Mouse (Mus musculus): ENCODE results near the gene Zfp809. TPM values are rescaled to one million over a fixed set of nuclear protein-coding genes. Genes with fewer than 3 reads are reported as not detected.

Zfp809 gene
- polyA plus RNA-seq, 1 experiment from 2014 or later = 11.3 TPM

DNA sequence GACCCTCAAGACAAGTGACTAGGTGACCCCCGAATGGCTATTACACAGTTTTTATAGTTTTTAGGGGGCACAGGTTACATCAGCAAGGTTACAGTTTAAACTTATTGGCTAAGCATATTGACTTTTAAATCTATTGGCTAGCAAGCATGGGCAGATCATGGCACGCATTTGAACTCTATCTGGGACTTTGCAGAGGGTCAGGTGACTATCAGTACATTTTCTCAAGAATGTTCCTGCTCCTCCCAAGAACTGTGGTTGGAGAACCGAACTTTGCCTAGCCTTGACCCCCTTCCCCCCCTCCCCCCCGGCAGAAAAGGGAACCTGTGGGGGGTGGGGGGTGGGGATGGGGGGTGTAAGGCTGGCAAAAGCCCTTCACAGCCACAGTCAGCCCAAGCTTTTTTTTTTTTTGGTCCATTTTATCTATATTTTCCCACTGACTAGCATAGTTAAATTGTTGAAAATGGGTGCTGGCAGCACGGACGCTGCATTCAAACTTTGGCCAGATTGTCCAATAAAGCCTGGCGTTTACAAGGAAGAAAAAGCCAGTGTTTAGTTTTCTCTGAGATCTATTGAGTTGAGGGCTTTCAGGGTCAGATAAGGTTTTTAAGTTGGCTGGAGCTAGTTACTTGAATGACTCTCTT lies 4.0 kb downstream of the Zfp809 start:
- Histone ChIP-seq H3K4me2 (no peak overlapping the region), H3K9me3 (no peaks in the 10 kb centered on the region), H3K27me3 (no peaks in the 10 kb centered on the region), H3K4me1 (peaks cover 5% of the 10 kb centered on the region; the same call in 1 of the 2 replicates), H3K9ac (no peak overlapping the region), H3K4me3 (replicated peaks) (no peak overlapping the region), H3K36me3 (replicated peaks) (no peaks in the 10 kb centered on the region), H3K27ac (no peak overlapping the region)
- no peak for ATAC-seq (ENCODE audit: low FRiP score)
- 92% methylated on average over 6 of the region's 7 CpGs for WGBS

DNA sequence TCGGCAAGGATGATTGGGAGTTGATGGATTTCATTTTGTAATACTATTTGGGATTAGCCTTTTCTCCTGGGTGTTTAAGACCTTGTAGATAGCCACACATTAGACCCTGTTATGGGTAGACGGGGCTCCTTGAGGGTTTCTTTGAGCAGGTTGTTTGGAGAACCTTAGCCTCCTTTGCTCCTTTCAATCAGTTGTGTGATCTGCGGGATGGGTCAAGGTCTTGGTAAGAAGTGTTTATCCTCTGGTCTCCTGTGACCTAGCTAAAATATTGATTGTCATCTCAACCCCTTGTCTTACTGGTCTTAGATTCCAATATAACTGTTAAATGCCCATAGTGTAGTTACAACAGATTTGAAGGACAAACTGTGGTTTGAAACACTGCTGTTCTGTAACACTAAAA lies 4.5 kb downstream of the Zfp809 start:
- Histone ChIP-seq H3K9me3 (no peaks in the 10 kb centered on the region), H3K27me3 (no peaks in the 10 kb centered on the region), H3K4me1 (peaks cover 5% of the 10 kb centered on the region; the same call in 1 of the 2 replicates), H3K27ac (no peak overlapping the region), H3K4me2 (no peak overlapping the region), H3K9ac (no peak overlapping the region), H3K4me3 (replicated peaks) (no peak overlapping the region), H3K36me3 (replicated peaks) (peaks cover 3% of the 10 kb centered on the region; the same call in 1 of the 2 replicates)
- ATAC-seq (ENCODE audit: low FRiP score) = no peak
- WGBS = 96% methylated on average over 3 of the region's 3 CpGs

DNA sequence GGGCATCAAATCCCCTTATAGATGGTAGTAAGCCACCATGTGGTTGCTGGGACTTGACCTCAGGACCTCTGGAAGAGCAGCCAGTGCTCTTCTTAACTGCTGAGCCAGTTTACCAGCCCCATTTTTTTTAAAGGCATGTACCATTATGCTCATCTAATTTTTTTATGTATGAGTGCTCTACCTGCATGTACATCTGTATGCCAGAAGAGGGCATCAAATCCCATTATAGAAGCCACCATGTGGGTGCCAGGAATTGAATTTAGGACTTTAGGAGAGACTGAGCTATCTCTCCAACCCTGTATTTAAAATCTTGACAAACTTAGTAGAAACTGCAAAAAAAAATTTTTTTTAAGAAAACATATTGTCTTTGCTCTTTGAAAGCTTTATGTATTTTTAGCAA lies 5.0 kb downstream of the Zfp809 start:
- ATAC-seq (ENCODE audit: low FRiP score) = no peak
- Histone ChIP-seq H3K9me3 (no peaks in the 10 kb centered on the region), H3K4me2 (no peak overlapping the region), H3K9ac (no peak overlapping the region), H3K4me3 (replicated peaks) (no peak overlapping the region), H3K4me1 (peaks cover 5% of the 10 kb centered on the region; the same call in 1 of the 2 replicates), H3K27ac (no peak overlapping the region), H3K36me3 (replicated peaks) (peaks cover 7% of the 10 kb centered on the region; the same call in 1 of the 2 replicates), H3K27me3 (no peaks in the 10 kb centered on the region)

DNA sequence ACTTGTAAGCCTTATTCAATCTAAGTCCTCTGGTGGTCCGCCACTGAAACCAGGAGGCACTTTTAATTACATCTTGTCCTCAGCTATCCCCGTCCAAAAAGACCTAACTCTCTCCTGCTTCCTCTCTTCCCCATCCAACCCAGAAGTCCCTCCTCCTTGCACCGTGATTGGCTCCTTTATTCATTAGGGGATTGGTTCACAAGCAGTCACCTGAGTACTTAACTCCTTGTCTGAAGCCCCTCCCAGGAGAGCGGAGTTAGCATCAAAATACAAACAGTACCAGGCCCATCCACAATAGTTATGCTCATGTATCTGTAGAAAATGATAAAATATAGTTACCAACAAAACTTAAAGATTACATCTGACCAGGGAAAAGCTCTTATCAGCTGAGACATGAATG lies 14.5 kb downstream of the Zfp809 start:
- H3K4me2 ChIP-seq = no peak overlapping the region
- no peaks in the 10 kb centered on the region; the same call in 1 of the 2 replicates for H3K9me3 ChIP-seq
- H3K36me3 ChIP-seq (replicated peaks) = peaks cover 78% of the 10 kb centered on the region
- H3K9ac ChIP-seq = no peak overlapping the region
- H3K4me3 ChIP-seq (replicated peaks) = no peak overlapping the region
- WGBS = 94% methylated on average over 4 of the region's 4 CpGs
- no peaks in the 10 kb centered on the region for H3K4me1 ChIP-seq
- H3K27me3 ChIP-seq = no peaks in the 10 kb centered on the region
- H3K27ac ChIP-seq = no peak overlapping the region
- no peak for ATAC-seq (ENCODE audit: low FRiP score)

DNA sequence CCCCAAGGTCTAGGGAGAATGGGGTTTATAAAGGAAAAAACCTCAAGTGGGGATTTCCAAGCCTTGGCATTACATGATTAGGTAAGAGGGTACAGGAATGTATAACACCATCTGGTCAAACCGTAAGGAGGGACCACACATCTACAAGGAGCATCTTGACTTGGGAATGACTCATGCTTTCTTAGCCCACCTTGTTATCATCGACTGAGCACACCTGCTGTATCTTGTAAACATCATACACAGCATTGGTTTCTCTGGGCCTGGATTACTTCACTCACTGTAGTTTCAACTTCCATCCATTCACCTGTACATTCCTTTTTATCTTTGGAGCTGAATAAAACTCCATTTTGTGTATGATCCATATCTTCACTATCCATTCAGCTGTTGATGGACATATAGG lies 18.7 kb downstream of the Zfp809 start:
- Histone ChIP-seq H3K4me2 (no peak overlapping the region), H3K27ac (no peak overlapping the region), H3K4me3 (replicated peaks) (no peak overlapping the region), H3K9me3 (peaks cover 7% of the 10 kb centered on the region), H3K27me3 (no peaks in the 10 kb centered on the region), H3K36me3 (replicated peaks) (peaks cover 85% of the 10 kb centered on the region), H3K4me1 (no peaks in the 10 kb centered on the region), H3K9ac (no peak overlapping the region)
- 93% methylated on average over 2 of the region's 2 CpGs for WGBS
- no peak for ATAC-seq (ENCODE audit: low FRiP score)

DNA sequence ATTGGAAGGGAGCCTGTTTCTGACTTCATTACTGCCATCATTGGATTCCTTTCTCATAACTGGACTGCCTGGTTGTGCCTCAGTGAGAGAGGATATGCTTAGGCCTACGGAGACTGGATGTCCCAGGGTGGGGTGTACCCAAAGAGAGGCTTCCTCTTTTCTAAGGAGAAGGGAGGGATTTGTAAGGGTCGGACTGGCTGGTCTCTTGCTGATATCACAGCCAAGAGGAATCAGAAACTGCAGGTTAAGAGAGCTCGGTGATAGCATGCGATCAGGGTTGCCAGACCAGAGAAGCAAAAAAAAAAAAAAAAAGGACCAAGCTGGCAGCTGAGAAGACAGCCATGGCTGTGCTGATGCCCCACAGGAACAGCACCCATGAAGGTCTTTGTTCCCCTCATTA lies 31.1 kb downstream of the Zfp809 start:
- H3K27ac ChIP-seq = no peak overlapping the region
- WGBS = 97% methylated on average over 4 of the region's 4 CpGs
- no peaks in the 10 kb centered on the region for H3K27me3 ChIP-seq
- peaks cover 21% of the 10 kb centered on the region for H3K9me3 ChIP-seq
- peaks cover 50% of the 10 kb centered on the region for H3K36me3 ChIP-seq (replicated peaks)
- H3K9ac ChIP-seq = no peak overlapping the region
- ATAC-seq (ENCODE audit: low FRiP score) = no peak
- H3K4me2 ChIP-seq = no peak overlapping the region
- no peak overlapping the region for H3K4me3 ChIP-seq (replicated peaks)
- H3K4me1 ChIP-seq = no peaks in the 10 kb centered on the region

DNA sequence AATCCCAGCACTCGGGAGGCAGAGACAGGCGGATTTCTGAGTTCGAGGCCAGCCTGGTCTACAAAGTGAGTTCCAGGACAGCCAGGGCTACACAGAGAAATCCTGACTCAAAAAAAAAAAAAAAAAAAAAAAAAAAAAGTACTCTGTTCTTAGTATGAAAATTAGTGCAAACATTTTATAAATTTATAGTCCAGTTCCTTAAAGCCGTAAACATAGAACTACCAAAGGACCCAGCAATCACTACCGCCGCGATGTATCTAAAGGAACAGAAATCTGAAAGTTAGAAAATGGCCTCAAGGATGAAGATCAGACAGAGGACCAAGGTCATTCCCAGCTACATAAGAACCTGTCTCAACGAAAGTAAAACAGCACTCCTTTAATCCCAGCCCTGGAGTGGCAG lies 33.3 kb downstream of the Zfp809 start:
- ATAC-seq (ENCODE audit: low FRiP score) = no peak
- Histone ChIP-seq H3K27me3 (no peaks in the 10 kb centered on the region), H3K4me3 (replicated peaks) (peak overlapping the region; percentile 59), H3K36me3 (replicated peaks) (peaks cover 31% of the 10 kb centered on the region), H3K9ac (peak overlapping the region; percentile 74), H3K27ac (no peak overlapping the region), H3K9me3 (peaks cover 15% of the 10 kb centered on the region), H3K4me2 (peak overlapping the region; percentile 66), H3K4me1 (no peaks in the 10 kb centered on the region)
- WGBS = 82% methylated on average over 8 of the region's 8 CpGs

DNA sequence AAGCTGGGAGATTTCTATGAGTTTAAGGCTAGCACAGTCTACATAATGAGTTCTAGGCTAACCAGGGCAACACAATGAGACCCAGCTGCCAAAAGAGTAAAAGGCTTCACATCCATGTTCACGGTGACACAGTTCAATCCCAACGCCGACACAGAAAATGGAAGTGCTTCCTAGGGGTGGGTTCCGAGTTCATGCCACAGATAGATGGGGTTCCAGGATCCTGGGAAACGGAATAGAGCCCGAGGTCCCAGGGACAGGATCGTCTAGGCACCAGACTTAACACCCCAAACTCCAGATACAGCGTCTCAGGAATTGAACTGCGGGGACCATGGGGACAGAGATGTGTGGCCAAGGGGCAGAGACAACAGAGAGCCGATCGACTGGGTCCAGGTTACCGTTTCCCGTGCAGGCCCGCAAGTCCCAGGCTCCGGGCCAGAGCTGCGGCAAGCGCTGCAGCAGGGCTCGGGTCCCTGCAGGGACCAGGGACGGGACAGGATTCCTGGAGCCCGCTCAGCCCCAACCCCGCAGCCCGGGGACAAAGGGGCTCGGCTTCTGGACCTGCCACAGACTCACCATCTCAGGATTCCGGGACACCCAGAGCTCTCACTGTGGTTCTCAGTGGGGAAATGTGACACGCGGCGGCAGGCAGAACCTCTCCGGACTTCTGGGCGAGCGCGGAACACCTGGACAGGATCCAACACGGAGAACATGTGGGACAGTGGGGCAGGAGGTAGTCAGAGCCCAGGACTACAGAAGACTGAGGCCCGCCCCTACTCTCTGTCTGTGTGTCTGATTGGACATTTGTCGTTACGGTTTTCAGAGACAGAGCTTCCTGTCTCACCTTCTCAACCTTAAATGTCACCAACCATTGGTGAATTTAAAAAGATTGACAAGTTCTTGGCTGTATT lies 33.9 kb downstream of the Zfp809 start, which contains the start of gene Zfp599:
Zfp599 (minus strand) TSS at position 712 of the 908 bp plus-strand sequence.
- Histone ChIP-seq H3K4me3 (replicated peaks) (peak within 1 kb of the TSS; percentile 59), H3K27me3 (no peaks in the 10 kb centered on the region), H3K27ac (no peak within 1 kb of the TSS), H3K9me3 (peaks cover 12% of the 10 kb centered on the region), H3K4me1 (no peaks in the 10 kb centered on the region), H3K4me2 (peak within 1 kb of the TSS; percentile 66), H3K9ac (peak within 1 kb of the TSS; percentile 74), H3K36me3 (replicated peaks) (peaks cover 26% of the 10 kb centered on the region)
- ATAC-seq (ENCODE audit: low FRiP score) = peak; percentile 91
- WGBS = 1% methylated on average over 35 of the region's 35 CpGs

DNA sequence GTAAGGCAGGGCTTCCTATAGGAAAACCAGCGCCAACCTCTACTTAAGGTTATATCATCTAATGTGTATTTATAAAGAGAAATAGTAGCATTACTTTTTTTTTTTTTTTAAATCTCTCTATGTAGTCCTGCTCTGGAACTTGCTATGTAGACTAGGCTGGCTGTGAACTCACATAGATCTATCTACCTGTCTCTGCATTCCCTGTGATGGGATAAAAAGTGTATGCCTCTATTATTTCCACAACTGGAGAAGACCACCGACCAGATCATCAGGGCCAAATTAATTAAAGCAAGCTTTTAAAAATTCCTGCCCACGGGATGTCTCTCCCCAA lies 34.5 kb downstream of the Zfp809 start:
- peaks cover 25% of the 10 kb centered on the region for H3K36me3 ChIP-seq (replicated peaks)
- H3K4me1 ChIP-seq = no peaks in the 10 kb centered on the region
- H3K4me3 ChIP-seq (replicated peaks) = peak overlapping the region; percentile 59
- no peak overlapping the region for H3K27ac ChIP-seq
- ATAC-seq (ENCODE audit: low FRiP score) = no peak
- no peaks in the 10 kb centered on the region for H3K27me3 ChIP-seq
- peaks cover 12% of the 10 kb centered on the region for H3K9me3 ChIP-seq
- 29% methylated on average over 3 of the region's 3 CpGs for WGBS
- H3K9ac ChIP-seq = no peak overlapping the region
- peak overlapping the region; percentile 66 for H3K4me2 ChIP-seq

DNA sequence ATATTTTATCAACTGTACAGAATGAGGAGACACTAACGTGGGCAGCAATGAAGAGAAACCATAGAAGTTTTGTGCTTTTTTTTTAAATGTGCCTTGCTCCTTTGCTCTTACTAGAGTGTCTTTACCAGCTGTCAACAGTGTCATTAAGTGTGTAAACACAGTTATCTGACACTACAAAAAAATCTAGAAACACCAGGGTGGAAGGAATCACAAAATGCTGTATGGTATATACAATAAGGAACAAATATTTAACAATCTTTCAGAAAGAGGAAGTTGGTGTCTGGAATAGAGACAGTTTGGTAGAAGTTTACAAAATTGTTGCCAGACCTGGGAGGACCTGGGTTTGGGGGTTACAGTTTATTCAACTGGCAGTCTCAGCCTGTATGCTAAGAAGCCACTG lies 36.1 kb downstream of the Zfp809 start:
- ATAC-seq (ENCODE audit: low FRiP score) = no peak
- WGBS = 87% methylated on average over 1 of the region's 1 CpGs
- H3K9ac ChIP-seq = no peak overlapping the region

DNA sequence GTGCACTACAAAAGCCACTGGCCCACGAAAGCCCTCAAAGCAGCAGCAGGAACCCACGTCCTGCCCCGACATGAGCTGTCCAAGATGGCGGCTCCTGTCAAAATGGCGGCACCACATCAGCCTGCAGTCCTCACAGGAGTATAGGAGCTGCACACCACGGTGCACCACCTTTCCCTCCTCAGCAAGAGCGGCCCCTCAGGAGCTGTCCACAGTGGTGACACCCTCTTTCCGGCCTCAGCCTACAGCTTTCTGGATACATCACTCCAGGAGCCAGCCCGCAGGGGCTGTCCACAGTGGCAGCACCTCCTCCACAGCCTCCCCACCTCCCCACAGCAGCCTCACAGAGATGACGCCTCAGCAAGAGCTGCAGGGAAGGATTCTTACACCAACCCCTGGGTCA lies 37.1 kb downstream of the Zfp809 start:
- no peak overlapping the region for H3K4me3 ChIP-seq (replicated peaks)
- no peaks in the 10 kb centered on the region for H3K36me3 ChIP-seq (replicated peaks)
- 91% methylated on average over 10 of the region's 10 CpGs for WGBS
- no peaks in the 10 kb centered on the region for H3K27me3 ChIP-seq
- no peaks in the 10 kb centered on the region for H3K4me1 ChIP-seq
- H3K27ac ChIP-seq = no peak overlapping the region
- H3K9ac ChIP-seq = no peak overlapping the region
- no peak for ATAC-seq (ENCODE audit: low FRiP score)
- H3K9me3 ChIP-seq = no peaks in the 10 kb centered on the region
- no peak overlapping the region for H3K4me2 ChIP-seq

More for the DNA sequence above, 36.1 kb downstream of the Zfp809 start:
- H3K4me2 ChIP-seq = no peak overlapping the region
- no peaks in the 10 kb centered on the region for H3K4me1 ChIP-seq
- H3K27ac ChIP-seq = no peak overlapping the region
- H3K4me3 ChIP-seq (replicated peaks) = no peak overlapping the region
- H3K27me3 ChIP-seq = no peaks in the 10 kb centered on the region
- no peaks in the 10 kb centered on the region for H3K9me3 ChIP-seq
- peaks cover 10% of the 10 kb centered on the region for H3K36me3 ChIP-seq (replicated peaks)

DNA sequence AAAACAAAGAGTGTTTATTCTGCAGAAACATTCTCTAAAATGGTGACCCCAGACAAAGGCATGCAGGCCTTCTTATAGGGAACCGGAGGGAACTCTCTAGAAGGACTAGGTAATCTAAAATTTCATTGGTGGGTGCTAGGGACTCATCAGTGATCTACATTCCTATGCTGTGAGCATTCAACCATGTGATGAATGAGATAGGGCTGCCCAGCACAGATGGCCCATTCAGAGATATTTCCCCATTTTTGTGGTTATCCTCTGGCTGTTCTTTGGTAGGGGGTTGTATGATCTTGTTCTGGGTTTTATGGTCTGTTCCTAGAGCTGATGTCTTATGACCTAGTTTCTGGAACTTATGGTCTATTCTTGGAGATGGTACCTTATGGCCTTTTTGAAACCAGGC lies 43.4 kb downstream of the Zfp809 start:
- Histone ChIP-seq H3K36me3 (replicated peaks) (peaks cover 8% of the 10 kb centered on the region), H3K4me2 (no peak overlapping the region), H3K9me3 (no peaks in the 10 kb centered on the region), H3K4me1 (no peaks in the 10 kb centered on the region), H3K9ac (no peak overlapping the region), H3K4me3 (replicated peaks) (no peak overlapping the region), H3K27ac (no peak overlapping the region), H3K27me3 (no peaks in the 10 kb centered on the region)
- 100% methylated on average over 1 of the region's 1 CpGs for WGBS
- no peak for ATAC-seq (ENCODE audit: low FRiP score)
